Mouse (Mus musculus): ENCODE data around the gene Mras.

Mras gene

DNA sequence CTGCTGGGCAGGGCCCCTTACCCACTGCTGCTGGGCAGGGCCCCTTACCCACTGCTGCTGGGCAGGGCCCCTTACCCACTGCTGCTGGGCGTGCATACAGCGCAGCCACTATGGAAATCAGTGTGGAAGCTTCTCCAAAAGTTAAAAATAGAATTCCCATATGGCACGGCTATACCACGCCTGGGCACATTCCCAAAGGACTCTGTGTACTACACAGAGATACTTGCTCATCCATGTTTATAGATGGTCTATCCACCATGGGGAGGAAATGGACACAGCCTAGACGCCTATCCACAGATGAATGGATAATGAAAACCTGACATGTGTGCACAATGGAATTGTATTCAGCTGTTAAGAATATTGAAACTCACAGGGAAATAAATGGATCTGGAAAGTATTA, 3.8 kb upstream of the Mras start:
- no peak for DNase-seq (ENCODE audit: low spot score in 2 of 2)

DNA sequence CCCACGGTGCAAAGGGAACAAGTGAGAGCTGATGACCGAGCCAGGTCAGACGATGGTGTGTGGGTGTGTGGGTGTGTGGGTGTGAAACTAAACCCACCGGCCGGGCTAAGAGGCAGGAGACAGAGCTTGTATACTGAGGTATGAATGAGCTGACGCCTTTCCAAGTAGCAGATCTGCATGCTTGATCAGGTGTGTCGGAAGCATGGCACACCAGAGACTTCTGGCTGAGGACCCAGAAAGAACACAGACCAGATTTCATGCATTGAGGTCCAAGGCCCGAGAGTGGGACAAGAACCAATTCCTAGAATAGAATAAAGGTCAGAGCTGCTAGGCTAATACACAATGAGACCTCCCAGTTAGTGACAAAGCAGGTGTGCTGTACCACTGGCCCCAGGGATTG, 1.9 kb upstream of the Mras start:
- no peak for DNase-seq (ENCODE audit: low spot score in 2 of 2)

DNA sequence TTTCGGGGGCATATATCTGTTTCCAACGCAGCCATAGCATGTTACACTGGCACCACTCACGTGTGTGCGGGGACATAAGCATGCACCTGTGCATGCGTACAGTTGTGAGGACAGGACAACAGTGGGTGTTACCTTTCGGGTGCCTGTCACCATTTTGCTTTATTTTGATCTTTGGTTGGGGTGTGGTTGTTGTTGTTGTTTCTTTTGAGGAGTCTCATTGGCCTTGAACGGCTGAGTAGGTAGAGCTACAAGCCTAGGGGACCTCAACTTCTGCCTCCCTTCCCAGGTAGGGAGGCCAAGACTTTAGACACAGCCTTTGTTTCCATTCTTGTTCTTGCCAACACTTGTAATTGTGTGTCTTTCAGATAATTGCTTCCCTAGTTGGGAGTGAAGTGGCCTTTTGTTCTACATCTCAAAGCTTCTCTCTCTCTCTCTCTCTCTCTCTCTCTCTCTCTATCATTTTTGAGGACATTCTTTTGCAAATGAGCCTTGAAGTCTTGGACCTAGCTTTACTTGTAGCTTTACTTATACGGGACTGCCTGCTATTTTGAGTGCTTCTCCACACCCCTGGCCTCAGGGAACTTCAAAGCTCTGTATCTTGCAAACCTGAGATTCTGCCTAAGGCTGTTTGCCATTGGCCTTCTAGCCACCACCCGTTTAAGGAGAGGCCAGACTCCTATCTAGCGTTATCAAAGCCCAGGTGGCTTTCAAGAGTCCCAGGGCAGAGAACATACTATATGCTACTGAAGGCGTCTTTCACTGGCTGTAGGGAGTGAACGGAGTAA, 792 bp upstream of the Mras start:
- DNase-seq (ENCODE audit: low spot score in 2 of 2): no peak

DNA sequence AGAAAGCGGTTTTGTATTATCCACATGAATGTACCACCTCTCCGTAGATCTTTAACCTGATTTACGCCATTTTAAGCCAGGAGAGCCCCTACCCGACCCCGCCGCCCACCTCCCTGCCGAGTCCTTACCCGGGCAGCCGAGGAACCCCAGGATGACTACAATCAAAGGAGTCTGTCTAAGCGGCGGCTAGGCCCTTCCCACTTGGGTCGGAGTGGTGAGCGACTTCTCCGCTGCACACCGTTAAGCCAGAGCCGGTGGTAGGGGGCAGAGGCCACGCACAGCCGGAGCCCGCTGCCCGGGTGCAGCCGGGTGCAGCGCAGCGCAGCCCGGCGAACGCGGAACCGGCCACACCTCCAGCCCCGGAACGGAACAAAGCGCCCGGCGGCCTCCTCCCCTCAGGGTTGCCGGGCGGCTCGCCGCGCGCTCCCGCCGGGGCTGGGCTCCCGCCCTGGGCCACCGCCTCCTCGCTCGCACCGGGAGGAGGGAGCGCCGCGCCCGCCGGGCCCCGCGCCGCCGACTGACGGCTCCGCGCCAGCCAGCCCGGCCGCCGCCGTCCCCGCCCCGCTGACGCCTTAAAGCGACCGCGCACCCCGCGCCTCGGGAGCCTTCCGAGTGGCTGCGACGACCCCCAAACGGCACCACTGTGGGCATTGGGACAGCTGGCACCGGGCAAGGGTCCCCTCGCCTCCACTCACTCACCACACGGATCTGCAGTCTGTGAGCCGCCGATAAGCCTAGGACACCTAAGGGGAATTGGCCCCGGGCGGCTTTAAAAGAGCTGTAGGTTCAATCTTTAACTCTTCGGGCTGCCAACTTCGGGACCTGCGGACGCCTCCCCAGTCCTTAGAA, 775 bp downstream of the Mras start:
- DNase-seq (ENCODE audit: low spot score in 2 of 2): peak; percentile 14 to 43

DNA sequence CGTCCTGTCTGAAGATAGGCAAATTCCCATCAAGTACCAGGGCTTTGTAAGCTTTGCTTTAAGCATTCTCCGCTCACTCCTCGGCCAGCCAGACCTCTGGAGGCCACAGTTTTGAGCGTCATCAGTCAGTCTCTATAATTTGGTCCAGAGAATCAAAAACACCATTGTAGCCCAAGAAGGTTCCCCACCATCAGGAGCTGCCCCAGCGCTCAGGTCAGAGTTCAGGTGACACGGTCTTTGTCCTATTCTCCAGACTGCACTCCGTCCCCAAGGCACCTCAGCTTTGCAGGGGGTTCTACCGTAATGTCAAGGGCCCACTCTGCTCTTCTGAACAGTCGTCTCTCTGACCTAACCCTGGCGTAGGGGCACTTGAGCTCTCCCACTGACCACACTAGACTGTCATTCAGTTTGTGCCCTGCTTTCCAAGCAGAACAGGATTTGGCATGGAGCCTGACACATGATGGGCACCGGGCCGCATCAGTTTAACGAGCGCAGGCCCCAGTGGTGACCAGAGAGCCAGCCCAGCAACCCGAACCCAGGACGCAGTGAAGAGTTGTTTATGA, 1.5 kb downstream of the Mras start:
- no peak for DNase-seq (ENCODE audit: low spot score in 2 of 2)

DNA sequence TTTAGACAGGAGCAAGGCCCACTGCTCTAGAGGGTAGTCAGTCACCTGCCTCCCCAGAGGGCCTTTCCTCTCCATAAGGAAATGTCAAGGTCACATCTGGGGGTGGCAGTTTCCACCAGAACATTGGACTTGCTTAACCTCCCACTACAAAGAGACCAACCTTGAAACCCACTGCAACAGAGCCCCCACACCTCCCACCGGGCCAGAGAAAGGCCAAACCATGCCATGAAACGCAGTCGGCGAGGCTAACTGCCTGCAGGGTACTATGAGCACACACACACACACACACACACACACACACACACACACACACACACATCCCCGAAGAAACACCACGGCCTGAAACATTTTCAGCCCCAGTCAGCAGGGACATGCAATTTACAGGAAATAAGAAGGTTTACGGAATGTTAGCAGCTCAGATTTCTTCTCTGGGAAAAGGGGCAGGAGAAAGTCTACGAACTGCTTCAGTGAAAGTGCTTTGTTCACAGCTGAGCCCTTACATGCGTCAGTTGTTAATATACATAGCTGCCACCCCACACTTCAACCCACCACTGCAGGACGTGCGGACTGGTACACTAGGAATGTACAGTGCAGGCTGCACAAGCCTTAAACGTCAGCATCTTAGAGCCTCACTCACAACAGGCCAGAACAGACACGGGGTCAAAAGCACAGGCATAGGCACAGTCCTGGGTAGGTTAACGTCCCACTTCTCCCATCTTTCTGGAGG, 2.1 kb downstream of the Mras start:
- no peak for DNase-seq (ENCODE audit: low spot score in 2 of 2)

DNA sequence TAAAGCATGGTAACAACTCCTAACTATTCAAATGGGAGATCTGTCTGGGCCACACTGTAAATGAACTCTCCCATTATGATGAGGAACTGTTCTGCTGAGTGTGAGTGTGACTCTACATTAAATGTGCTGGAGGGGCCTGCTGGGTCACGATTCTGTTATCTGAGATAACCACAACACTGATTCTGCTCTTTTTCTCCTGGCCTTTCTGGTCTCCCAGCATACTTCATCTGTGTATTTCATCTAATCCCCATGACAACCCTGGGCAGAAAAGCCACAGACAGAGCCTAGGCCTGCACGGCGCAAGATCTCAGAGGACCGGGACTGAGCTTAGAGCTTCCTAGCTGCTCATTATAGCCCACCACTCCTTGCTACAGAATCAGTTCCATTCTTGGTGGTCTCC, 4.7 kb downstream of the Mras start:
- DNase-seq (ENCODE audit: low spot score in 2 of 2): no peak

DNA sequence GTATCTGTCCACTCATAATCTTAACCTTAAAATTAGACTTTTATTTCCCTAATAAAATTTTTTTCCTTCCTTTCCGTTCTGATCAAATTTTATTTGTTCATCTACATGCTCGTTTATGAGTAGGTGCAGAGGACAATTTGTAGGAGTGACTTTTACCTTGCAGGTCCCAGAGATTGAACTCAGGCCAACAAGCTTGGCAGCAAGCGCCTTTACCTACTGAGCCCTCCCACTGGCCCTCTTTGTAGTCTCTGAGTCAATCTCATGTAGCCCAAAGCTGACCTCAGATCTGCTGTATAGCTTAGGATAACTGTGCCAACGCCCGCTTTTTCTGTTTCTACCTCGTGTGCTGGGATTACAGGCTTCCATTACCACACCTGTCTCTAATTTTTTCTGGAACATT, 5.2 kb downstream of the Mras start:
- DNase-seq (ENCODE audit: low spot score in 2 of 2): no peak

DNA sequence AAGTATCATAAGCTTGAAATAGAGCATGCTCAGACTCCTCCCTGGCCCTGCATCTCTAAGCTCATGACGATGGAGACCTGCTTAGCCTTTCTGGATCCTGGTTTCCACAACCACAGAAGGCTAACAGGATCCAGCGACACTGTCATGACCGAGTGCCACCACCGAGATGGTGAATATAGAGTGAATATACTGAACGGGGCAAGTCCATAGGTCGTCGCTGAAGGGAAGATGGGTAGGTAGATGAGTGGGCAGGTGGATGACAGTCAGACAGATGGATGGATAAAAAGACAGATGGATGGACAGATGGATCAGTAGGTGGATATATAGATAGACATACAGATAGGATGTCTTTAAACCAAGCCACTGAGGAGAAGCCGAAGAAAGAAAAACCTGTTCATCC, 5.8 kb downstream of the Mras start:
- no peak for DNase-seq (ENCODE audit: low spot score in 2 of 2)

DNA sequence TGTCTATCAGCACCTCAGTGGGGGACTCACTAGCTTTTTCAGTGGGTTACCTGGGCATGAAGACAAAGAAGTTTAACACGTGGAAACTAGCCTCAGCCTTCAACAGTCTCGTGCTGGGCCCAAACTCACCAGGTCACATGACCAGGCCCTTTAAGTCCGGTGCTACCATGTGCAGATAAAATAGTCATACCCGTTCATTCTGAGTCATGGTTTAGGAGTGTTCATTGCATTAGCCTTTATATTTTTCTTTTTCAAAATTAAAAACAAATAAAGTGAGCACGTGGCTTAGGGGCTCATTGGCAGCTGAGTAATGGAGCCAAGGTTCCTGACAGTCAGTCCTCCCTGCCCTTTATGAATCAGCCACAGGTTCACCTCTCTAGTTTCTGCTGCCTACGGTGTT, 6.4 kb downstream of the Mras start:
- no peak for DNase-seq (ENCODE audit: low spot score in 2 of 2)

DNA sequence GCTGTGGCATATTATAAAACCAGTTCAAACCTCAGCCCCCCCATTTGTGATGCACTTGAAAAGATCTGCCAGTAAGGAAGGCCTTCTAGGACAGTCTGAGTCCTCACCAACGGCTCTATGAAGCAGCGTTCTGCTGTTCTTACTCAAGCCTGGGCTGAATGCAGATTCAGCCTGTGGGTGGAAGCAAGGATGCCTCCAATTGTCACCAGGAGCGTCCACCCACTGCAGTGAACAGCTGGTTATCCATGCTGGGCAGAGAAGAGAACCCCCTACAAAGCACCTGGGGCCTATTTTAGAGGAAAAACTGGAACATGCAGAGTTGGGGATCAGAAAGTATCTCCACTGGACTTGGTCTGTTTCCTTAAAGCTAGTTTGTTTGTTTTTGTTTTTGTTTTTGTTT, 7.3 kb downstream of the Mras start:
- no peak for DNase-seq (ENCODE audit: low spot score in 2 of 2)

DNA sequence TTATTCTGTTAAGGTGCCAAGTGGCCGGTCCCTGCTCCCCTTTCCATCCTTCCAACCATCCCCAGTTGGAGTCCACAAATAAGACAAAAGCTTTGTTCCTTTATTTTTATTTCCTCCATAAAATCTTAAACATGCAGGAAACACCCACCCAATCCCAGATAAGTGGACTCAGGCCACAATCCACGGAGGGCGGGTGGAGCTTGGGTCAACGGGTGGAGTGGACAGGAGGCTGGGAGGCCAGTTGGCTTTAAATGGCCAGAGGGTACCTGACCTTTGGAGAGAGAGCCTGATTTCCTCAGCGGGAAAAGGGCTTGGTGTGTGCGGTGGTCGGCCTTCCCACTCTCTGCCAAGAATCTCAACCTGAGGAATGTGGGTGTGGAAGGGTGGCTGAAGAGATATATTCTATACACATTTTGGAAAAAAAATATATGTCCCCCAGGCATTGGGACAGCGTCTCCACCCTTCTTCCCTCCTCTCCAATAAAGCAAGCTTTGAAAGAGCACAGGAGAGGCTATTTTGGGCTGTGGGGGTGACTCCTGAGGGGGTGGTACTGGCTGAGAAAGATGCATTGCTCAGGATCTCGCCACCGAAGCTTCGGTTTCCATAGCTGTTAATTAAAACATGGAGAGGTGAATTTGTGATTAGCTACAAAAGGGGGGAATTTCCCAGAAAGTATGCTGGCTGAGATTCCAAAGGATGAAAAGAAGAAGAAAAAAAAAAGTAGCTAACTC, 8.4 kb downstream of the Mras start:
- no peak for DNase-seq (ENCODE audit: low spot score in 2 of 2)

DNA sequence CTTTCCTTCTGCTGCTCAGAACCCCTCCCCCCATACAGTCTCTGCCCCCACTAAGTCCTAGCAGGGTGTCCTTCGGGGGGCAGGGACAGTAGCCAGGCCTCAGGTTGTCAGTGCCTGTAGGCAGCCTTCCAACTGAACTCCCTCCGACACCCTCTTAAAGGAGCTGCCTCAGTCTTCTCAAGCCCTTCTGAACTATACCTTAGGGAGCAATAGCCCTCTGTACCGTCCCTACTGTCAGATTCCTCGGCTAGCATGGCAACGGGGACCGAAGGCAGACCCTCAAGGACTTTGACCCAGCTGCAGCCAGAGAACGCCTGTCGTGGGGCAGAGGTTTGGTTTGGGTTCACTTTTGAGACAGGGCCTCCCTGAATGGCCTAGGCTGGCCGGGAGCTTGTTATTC, 11.9 kb downstream of the Mras start:
- DNase-seq (ENCODE audit: low spot score in 2 of 2): no peak

DNA sequence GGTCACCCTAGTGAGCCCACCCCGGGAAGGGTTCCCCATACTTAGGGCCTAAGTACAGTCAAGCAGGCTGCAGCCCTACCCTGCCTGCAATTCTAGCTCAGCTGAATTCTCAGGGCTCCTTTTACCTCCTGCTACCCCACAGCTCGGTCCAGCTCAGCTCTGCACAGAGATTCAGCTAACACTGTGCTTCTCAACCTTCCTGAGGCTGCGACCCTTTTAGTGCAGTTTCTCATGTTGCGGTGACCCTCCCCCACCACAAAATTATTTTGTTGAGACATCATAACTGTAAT, 12.7 kb downstream of the Mras start:
- DNase-seq (ENCODE audit: low spot score in 2 of 2): no peak

DNA sequence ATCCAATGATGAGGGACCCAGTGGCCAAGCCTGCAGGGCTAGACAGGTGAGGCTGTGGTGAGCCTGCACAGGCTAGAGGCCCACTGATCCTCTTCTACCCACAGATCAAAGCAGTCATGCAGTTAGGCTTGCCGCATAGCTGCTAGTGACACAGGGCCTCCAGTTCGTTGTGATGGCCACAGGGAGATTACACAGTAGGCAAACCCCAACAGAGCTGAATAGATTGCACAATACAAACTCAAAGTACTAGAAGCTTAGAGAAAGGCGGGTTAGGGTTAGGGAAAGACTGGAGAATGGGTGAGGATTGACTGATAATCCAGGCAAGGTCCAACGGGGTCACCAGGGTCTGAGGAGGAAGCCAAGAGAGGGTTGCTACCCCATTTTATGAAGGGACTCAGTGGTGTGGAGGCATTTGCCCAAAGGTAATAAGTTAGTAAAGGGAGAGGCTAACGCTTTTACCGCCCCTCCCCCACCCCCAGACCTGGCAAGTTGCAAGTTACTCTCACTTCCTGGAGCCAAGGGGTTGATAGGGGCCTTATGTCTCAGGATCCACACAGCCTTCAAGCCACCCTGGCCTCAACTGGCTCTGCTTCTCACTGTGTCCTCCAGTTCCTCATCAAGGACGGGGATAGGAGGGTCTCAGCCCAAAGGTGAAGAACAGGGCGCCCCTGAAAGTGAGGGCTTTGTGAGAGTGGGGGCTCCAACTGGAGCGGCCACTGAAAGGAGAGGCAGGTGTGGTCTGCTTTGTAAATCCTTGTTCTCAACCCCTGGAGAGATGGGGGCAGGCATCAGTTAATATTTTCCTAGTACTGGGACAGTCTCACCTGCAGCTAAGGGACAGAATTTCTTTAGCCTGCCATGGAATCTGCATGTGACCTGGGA, 13.2 kb downstream of the Mras start:
- no peak for DNase-seq (ENCODE audit: low spot score in 2 of 2)

DNA sequence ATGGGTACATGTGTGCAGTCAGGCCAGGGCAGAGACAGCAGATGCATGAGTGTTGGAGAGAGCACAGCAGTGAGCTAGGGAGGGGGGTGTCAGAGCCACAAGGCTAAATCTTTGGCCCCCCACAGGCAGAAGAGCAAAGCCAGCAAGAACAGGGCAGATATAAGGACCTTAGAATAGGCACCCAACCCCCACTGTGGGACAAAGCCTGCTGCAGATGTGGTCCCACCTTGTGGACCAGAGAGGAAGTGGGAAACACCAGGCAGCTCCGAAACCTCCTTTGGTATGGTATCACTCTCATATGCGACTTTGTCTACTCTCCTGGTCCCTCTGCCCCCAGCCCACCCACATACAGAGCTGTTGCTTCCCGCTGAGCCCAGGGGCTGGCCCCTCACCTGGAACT, 15.3 kb downstream of the Mras start:
- no peak for DNase-seq (ENCODE audit: low spot score in 2 of 2)

DNA sequence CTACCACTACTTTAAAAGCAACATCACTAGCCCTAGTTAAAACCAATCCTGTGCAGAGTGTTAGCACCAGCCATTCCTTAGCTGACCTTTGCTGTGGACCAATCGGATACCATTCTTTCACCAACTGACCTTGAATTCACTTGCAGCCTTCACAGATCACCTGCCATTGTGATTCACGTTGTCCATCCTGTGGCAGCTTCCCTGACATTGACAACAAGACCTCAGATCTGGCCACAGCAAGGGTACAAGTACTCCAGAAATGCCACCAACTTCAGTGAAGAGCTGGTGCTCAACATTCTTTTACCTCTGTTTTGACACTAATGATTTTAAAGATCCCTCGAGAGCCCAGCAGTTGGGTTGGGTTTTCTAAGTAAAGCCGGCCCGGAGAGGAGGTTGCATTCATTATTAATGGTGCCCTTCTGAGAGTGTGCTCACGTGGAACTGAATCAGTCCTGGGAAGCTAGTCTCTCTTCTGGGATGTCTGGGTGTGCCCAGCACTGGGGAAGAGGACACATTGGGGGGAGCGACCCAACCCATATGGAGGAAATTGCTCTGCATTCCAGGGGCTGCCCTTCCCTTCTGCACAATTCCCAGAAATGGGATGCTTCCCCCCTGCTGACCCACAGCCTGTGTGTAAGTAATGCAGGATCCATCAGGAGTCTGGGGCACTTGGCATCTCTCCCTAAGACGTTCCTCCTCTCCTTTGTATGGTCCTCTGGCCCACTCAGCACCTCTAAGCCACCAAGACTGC, 17.1 kb downstream of the Mras start:
- no peak for DNase-seq (ENCODE audit: low spot score in 2 of 2)

DNA sequence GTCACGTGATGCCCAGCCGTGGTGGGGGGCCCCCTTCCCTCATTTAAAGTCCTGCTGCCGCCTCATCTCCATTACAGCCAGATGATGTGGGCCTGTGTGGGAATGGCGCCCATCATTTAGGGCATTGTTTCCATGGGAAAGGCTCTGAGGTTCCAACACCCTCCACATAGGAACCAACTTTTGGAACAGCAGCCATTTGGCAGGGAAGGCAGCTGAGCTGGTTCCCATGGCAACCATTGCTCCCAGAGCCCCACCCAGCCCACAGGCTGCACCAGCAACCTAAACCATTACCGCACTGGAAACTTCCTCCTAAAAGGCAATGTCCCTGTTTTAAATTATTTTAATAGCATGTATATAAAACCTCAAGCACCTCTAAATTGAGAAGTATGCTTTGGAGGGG, 18.8 kb downstream of the Mras start:
- DNase-seq (ENCODE audit: low spot score in 2 of 2): no peak

DNA sequence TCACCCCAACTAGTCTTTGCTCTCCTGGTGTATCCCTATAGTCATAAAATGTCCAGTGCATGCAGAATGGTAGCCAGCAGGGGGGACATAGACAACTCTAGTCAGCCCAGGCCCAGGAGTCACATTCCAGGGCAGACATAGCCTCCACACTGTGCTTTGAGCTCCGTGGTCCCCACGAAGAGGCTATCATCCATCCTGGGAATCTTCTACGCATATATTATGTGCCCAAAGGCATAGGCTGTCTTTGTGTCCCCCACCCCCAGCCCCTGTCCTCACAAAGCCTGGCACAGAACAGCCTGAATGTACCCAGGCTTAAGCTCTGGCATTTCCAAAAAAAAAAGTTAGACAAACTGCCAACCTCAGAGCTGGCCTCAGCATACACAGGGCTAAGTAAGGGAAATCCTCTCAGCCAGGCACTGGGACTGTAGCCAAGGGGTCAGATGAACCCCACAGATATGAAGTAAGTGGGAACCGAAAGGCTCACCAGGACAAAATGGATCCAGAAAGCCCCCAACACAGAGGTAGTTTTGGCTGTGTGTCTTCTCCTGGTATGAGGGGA, 19.8 kb downstream of the Mras start:
- no peak for DNase-seq (ENCODE audit: low spot score in 2 of 2)

DNA sequence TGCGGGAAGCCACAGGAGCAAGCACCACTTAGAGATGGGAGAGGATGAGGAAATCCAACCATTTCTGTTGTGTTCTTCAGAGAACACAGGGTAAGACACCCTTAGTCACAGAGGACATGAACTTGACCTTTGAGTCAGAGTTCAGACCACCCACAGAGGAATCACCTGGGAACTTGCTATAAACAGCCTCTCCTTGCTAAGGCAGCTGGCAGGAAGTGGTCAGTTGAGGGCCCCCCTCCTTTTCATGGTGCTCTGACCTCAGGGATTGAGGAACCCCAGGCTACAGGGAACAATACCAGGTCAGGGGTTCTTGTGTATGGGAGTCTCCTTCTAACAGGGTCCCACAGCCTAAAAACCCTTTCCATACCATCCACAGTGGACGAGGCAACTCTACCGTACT, 20.4 kb downstream of the Mras start:
- no peak for DNase-seq (ENCODE audit: low spot score in 2 of 2)
